Mouse (Mus musculus) granulocyte monocyte progenitor cell, adult 5-6 weeks (primary cell): ENCODE data around the gene Spire2. TPM values are rescaled to one million over a fixed set of nuclear protein-coding genes. Genes with fewer than 3 reads are reported as not detected.
A peak's percentile ranks its signal among the peaks of the same experiment; 100 is the strongest.

ENCODE experiments used
- ATAC-seq: replicated peaks from 2 replicates; pipeline ENCODE4 v1.8.0; 2016; ENCODE audit warnings: mild to moderate bottlenecking, moderate TSS enrichment, inconsistent platforms; ENCODE audit not compliant: poor library complexity, severe bottlenecking
- total RNA-seq, 2 experiments: library from RNA; stranded (forward) in 1 of 2; stranded (reverse) in 1 of 2; fragments of 200-712, 200-1000 nt in 1 of 2; fragments of >200 nt in 1 of 2; fragmentation: Nextera tagmentation in 1 of 2; gene quantifications; 2 replicates each; pipeline ENCODE4 v1.2.3; 2014 to 2017

The Spire2 gene
- total RNA-seq, 2 experiments from 2014 or later: not detected

DNA sequence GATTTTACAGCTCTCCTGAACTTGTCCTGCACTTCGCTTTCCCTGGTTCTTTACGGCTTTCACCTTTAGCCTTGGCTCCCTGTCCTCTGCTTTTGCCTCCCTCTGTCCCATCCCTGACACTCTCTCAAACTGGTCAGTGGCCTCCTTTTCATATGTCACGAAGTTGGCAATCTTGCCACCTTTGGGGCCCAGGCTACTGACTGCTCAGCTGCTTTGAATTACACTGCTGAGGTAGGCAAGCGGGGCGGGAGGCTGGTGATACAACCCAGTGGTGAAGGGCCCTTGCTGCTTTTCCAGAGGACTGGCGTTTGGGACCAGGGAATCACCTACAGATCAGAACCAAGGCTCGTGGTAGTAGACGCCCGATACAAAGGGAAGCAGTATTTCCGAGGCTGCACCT, 43.2 kb downstream of the Spire2 start:
- ATAC-seq: no peak

DNA sequence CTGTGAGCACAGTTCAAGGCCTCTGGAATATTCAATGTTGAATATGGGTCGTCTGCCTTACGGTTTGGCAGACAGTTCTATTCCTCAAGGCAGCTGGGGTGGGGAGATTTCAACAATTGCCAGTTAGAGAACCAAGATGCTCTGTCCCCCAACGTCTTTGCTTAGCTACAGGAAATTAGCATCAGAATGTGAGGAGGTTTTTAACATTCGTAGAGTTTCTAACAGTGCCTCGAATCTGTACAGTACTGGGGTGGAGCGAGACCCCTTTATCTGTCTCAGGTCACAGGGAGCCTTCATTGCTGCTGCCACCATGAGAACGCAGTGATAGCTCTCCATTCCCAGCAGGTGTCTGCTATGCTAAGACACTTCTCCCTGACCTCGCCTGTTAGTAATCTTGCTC, 43.6 kb downstream of the Spire2 start:
- no peak for ATAC-seq

DNA sequence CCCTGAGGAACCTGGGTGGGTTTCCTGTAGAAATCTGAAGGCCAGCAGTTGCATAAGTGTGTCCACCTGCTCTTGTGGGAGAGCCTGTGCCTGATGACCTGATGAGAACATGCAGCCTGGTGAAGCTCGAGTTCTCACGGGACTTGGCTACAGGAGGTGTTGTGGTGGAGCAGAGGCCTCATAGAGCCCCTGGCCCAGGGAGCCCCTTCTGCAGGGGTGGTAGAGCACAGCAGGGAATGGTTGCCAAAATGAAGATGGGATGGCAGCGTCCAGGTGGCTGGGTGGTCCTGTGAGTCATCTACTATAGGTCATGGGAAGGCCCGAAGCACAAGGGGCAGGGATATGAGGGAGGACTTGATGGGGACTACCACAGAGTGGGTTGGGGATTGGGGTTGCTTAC, 49.2 kb downstream of the Spire2 start:
- ATAC-seq: no peak

DNA sequence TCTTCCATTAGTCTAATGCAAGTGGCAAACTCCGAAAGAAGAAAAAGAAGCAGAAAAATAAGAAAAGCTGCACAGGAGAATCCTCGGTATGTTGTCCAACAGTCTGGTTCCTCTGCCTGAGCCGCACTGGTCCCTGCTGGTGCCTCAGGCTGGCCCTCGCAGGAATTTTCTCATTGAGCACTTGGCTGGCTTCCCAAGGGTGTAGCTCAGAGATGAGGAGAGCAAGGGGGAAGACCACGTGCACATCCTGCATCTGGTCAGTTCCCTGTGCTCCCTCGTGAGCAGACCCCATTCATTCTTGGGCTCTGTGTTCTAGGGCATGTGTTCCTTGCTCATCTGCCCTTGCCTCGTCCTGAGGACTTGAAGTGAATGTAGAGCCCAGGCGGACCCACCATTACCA, 50.0 kb downstream of the Spire2 start:
- ATAC-seq: no peak

DNA sequence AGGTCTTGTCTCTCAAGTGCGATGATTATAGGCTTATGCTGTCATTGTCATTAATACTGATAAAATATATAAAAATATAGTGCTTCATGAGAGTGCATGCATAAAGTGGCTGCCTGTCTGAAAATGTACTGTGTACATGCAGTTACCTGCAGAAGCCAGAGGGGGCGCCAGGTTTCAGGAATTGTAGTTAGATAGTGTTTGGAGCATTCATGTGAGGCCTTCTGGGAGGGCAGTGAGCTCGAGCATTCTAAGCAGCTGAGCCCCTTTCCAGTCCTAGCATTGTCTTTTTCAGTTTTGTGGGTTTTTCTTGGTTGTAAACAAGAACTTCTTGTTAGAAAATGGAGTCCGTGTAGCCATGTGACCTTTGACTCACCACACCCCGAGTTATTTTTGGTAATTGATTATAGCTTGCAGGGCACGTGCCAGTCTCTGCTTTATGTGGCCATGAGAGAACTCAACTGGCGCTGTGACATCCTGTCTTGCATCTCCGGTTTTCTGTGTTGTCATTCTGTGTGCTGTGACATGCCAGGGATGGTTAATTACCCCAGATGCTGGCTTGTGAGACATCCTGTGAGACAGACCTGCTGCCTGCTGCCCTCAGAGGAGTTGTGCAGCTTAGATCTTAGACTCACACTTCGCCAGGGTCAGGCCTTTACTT, 52.5 kb downstream of the Spire2 start:
- peak; percentile 59 for ATAC-seq

DNA sequence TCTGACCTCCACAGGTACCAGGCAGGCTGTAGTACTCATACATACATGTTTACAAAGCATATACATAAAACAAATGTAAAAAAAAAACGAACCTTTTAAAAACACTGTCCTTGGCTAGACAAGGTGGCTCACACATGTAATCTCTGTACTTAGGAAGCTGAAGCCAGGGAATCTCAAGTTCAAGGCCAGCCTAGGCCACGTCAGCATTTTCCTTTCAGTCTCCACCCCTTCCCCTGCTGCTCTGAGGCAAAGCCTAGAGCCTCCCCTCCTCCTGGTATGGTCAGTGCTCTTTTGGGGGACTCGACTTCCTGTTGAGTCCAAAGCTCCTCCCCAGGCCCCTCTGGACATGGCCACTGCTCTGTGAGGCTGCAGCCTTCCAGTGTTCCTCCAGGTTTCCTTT, 54.5 kb downstream of the Spire2 start:
- no peak for ATAC-seq

DNA sequence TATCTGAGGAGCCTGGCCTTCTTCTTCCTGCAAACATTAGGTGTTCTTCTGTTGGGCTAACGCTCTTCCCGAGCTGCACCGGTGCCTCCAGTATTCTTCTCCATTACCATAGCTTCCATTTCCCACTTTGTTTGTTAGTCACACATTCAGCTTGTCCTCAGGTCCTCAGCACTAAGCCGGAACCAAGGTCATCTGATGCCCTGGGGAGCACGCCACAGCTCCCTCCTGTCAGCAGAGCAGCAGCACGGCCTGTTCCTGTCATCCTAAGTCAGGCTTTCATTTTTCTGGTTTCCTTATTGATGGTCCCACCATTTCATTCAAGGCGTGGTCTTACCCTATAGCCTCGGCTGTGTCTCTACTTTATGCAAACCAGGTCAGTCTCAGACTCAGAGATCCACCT, 55.3 kb downstream of the Spire2 start:
- no peak for ATAC-seq

DNA sequence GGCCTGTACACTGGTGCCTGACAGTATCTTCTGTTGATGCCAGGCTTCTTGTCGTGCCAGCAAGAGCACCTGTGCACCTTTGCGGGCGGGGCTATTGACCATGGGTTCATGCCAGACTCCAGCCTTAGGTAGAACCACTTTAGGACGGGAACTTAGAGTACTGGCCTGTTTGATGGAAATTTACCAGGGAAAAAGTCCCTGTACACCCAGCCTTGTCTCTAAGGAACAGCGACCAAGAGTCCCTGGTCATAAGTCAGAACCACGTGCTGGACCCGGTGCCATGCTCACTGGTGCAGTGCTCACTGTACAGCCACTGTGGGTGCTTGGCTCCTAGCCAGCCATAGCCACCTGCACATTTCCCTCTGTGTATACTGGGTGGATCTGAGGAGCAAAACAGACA, 56.5 kb downstream of the Spire2 start:
- ATAC-seq: no peak

DNA sequence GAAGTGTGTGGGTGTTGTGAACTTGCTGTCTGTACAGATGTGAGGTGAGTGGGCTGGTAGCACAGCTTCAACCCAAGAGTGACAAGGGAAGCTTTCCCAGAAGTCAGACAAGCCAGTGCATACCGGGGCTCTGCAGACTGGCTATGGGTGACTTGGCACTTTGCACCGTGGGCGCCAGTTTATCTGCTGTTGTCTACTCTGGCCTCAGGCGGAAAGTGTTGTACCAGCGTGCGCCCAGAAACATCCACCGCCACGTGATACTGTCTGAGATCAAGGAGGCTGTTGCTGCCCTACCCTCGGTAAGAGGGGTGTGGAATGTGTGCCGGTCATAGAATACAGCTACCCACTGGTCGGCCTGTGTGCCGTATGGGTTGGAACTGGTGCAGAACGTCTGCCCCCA, 65.8 kb downstream of the Spire2 start:
- no peak for ATAC-seq

DNA sequence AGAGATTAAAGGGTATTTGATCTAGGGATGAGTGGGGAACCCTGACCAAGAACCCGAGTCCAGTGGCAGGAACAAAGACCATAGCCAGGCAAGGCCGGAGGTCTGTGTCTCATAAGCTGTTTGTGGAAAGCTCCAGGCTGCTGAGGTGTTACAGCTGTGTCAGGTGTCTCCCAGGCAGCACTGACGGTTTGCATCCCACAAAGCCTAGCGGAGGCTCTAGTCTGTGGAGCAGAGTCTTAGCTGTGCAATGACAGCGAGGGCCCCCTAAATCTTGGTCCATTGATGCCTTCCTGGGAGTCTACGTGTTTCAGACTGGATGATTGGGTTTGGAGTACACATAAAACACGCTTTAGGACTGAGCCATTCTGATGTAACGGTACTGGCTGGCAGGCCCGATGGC, 69.4 kb downstream of the Spire2 start:
- ATAC-seq: no peak

DNA sequence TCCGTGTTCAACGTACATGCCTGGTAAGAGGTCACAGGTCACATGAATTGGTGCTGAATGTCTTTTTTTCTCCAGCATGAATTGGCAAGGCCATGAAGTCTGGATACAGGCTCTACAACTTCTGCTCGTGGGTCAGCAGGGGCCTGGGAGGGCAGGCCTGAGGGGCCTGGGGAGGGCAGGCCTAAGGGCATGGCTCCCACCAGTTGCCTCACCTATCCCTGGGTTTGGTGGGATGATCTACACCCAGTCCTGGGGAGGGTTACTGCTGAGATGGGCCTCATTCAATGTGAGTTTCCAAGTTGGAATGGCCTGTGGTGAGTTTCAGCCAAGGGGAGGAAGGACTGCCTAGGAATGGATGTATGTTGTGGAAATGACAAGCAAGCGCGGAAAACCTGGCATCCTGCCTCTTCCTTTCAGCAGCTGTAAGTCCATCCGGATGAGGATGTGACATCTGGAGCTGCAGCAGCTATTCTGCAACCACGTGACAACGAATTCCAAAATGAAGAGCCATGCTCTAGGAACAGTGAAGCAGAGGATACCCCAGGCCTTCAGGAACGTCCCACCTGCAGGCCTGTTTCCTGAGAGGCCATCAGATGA, 70.3 kb downstream of the Spire2 start:
- ATAC-seq: no peak

DNA sequence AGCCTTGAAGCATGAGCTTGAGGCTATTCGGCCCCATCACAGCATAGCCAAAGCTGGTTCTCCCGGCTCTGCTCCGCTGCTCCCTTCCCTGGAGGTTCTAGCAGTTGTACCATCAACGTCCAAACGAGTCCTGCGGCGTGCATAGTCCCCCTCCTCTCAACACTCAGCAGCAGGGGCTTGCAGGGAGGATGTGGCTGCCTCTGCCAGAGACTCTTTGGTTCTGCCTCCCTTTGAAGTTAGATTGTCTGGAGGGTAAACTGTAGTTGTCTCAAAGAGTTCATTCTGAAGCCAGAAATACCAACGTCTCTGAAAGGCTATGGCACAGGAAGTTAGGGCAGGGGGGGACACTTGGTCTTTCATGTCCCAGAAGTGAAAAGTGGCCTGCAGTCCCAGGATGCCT, 72.0 kb downstream of the Spire2 start:
- no peak for ATAC-seq

DNA sequence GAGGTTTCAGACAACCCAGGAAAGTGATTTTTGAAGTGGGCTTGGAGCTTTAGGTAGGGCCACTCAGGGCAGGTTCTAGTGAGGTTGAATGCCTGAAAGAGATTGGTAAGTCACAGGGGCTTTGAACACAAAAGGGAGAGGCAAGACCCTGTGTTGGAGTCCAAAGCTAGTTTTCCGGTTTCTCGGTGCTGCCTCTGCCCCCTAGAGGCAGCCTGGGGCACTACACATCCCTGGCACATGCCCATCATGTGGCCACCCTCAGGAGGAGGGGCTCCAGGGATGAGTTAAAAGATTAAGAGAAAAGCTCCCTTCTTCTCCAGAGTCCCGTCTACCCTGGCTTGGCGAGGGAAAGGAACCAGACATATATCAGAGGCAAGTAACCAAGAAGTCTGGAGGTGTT, 74.3 kb downstream of the Spire2 start, which contains the start of gene Mc1r:
Gene Mc1r (plus strand): TSS at position 322 of the 400 bp plus-strand sequence.
- ATAC-seq: peak; percentile 62

DNA sequence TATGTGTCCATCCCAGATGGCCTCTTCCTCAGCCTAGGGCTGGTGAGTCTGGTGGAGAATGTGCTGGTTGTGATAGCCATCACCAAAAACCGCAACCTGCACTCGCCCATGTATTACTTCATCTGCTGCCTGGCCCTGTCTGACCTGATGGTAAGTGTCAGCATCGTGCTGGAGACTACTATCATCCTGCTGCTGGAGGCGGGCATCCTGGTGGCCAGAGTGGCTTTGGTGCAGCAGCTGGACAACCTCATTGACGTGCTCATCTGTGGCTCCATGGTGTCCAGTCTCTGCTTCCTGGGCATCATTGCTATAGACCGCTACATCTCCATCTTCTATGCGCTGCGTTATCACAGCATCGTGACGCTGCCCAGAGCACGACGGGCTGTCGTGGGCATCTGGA, 75.1 kb downstream of the Spire2 start:
- no peak for ATAC-seq

DNA sequence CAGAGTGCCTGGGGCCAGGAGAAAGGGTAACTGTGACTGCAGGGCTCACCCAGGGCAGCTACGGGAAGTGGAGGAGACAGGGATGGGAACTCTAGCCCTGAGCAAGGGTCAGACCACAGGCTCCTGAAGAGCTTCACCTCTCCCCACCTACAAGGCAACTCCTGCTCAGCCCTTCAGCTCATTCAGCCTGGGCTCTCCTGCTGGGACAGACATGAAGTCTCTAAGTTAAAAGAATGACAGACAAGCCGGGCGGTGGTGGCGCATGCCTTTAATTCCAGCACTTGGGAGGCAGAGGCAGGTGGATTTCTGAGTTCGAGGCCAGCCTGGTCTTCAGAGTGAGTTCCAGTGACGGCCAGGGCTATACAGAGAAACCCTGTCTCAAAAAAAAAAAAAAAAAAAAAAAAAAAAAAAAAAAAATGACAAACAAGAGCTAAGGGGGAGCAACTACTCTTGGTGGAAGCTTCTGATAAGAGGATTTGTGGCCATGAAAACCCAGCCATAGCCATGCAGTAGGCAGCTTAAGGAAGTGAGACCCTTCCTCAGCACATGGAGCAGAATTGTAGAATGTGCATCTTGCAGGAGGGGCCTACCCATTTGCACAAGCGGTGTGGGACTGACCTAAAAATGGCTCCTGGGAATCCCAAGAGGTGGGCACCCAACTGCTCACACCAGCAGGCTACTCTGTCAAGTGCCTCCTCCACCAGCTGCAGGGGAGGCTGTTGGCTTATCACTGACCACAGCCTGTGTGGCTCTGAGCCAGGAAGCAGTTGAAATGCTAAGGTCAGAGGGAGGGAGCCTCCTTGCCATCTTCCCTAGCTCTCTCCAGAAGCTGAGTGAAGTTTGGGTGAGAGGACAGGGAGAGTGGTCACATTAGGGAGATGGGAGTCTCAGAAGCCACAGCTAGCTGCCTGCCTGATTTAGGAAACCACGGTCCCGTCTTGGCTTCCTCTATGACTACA, 76.4 kb downstream of the Spire2 start:
- no peak for ATAC-seq

DNA sequence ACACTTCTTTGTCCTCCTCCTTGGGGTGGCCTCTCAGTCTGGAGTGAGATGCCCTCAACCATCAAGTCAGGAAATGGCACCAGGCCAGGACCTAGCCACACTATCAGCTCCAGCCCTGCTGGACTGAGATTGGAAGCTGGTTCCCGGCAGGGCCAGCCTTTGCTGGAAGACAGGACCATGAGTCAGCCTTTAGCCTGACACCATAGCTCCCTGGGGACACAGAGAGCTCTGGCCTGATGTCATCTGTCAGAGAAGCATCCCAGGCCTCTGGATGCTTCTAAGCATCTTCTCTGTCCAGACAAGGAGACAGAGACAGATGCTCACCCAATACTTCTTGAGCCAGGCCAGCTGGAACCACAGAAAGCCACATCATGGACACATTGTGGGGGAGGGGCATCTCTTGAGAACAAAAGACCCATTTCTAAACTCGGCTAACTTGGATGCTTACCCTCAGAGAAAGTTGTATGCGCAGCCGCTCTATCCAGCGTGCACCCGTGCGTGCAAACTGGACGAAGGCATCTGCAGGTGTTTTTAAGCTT, 77.6 kb downstream of the Spire2 start:
- no peak for ATAC-seq

DNA sequence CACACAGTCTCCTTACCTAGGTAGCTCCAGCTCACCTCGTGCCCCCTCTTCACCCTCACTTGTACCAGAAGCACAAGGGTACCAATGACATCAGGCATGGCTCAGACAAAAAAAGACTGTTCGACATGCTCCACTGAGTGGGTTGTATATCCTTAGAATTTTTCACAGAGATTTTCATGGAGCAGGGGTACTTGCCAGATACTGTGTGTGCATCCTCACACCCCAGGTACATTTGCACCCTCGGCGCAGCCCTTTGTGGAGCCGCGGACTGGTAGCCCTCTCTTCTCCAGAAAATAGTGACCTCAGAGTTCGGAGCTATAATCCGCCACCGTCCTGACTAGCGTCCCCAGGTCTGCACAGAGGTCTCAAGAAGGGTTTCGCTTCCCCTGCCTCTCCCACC, 78.3 kb downstream of the Spire2 start:
- ATAC-seq: no peak

DNA sequence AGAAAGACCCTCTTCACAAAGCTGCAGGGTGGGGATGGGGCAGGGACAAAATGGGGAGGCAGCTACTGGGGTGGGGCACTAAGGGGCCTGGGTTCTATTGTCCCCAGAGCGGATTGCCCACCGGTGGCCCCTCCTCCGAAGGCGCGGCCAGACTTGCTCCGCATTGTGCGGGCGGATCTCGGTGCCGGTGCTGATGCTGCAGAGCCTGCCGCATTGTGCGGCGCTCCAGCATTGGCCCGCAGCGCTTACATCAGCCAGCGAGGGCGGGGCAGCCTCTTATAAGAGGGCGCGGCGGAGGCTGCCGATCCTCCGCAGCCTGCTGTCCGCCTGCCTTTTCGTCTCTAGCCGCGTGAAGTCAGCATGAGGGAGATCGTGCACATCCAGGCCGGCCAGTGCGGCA, 78.7 kb downstream of the Spire2 start, which contains the start of gene Tubb3:
Gene Tubb3 (plus strand): TSS at position 179 of the 400 bp plus-strand sequence.
- ATAC-seq: peak; percentile 47

DNA sequence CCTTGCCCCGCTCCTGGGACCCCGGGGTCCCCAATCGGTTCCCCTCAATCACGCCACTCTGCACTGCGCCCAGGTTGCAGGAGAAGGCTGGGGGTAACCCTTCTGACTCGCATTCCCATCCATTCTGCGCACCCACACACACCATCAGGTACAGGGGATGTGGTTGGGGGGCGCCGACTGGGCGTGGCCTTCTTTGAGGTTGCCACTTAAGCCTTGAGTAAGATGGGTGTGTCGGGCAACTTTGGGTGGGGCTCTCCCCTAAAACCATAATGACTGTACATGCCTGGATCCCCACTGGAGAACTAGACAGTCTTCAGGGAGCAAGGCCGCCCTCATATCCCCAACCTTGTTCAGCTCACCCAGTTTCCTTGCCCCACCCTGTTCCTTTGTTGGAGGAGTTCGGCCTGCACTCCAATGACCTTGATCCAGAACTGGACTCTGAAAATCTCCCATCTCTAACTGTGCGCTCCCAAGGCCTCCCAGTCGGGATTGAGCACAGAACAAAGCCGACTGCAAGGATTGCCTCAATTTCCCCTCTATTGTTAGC, 79.3 kb downstream of the Spire2 start:
- ATAC-seq: no peak

DNA sequence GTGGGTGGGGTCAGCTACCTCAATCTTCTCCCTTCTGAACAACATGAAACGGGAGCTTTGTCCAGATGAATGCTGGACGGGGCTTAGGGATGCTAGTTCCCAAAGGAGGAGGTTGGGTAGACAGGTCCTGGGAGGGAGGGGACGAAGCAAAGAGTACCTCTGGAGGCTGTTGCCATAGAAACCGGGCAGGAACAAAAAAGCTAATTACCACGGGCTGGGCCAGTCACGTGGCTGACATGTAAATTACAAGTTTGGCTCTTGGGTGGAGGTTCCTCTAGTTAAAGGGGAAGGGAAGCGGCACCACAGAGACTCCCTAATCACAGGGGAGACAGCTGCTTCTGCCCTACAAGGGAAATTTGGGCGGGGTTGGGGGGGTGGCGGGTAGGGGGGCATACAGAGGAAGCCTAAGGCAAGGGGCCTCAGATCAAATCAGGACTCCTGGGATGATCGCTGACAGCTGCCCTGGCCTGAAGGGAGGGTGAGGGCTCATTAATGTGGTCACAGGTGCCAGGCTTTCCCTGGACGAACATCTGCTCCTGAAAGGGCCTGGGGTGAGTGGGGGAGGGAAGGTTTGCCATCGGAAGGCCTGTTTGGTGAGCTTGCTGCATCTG, 80.2 kb downstream of the Spire2 start:
- ATAC-seq: 0 out of 2 replicates have a peak, but pooled peaks have one; percentile 16
